Mouse (Mus musculus) ES-Bruce4 (cell line): ENCODE results near the gene Heatr1. TPM values are rescaled to one million over a fixed set of nuclear protein-coding genes. Genes with fewer than 3 reads are reported as not detected.

ENCODE experiments used
- H3K27ac ChIP-seq: 2 replicates; pipeline ENCODE4 v1.5.1; 2012; ENCODE audit warnings: low read length, inconsistent platforms; ENCODE audit not compliant: insufficient read depth
- H3K27me3 ChIP-seq: 2 replicates; pipeline ENCODE4 v1.6.1; 2012; ENCODE audit warnings: mild to moderate bottlenecking, low read length, inconsistent platforms; ENCODE audit not compliant: control insufficient read depth, poor library complexity, insufficient read depth, severe bottlenecking
- H3K36me3 ChIP-seq: 2 replicates; pipeline ENCODE4 v1.6.1; 2012; ENCODE audit warnings: inconsistent platforms, mild to moderate bottlenecking, low read length, moderate library complexity; ENCODE audit not compliant: control insufficient read depth, poor library complexity, insufficient read depth, severe bottlenecking
- H3K4me1 ChIP-seq: one replicate; pipeline ENCODE4 v1.8.1; 2011; ENCODE audit warnings: low read length; ENCODE audit not compliant: control insufficient read depth, insufficient read depth
- H3K4me3 ChIP-seq: 2 replicates; pipeline ENCODE4 v1.5.1; 2011; ENCODE audit warnings: low read depth, mild to moderate bottlenecking, low read length
- H3K9ac ChIP-seq: 2 replicates; pipeline ENCODE4 v1.6.1; 2012; ENCODE audit warnings: low read depth, mild to moderate bottlenecking, inconsistent platforms; ENCODE audit not compliant: poor library complexity, severe bottlenecking
- H3K9me3 ChIP-seq: replicated peaks from 2 replicates; pipeline ENCODE4 v1.6.1; 2012; ENCODE audit warnings: mild to moderate bottlenecking, low read length, inconsistent platforms; ENCODE audit not compliant: control insufficient read depth, poor library complexity, insufficient read depth, severe bottlenecking
- CTCF ChIP-seq: IDR thresholded peaks from one replicate; pipeline ENCODE4 v1.8.1; 2011; ENCODE audit warnings: low read depth, low read length
- EP300 ChIP-seq: IDR thresholded peaks from 2 replicates; pipeline ENCODE4 v1.6.1; 2011; ENCODE audit warnings: low read depth, low read length; ENCODE audit not compliant: insufficient read depth
- POLR2A ChIP-seq: IDR thresholded peaks from one replicate; pipeline ENCODE4 v1.8.1; 2011; ENCODE audit warnings: low read length; ENCODE audit not compliant: insufficient read depth
- polyA plus RNA-seq: library from polyadenylated mRNA; stranded (reverse); fragments of >200 nt; gene quantifications from 2 replicates; pipeline ENCODE4 v1.2.4, GENCODE M21; 2011; ENCODE audit warnings: low read depth; ENCODE audit not compliant: missing spikeins, insufficient read depth, insufficient read length

The Heatr1 gene
- polyA plus RNA-seq, 1 experiment = 121 TPM

DNA sequence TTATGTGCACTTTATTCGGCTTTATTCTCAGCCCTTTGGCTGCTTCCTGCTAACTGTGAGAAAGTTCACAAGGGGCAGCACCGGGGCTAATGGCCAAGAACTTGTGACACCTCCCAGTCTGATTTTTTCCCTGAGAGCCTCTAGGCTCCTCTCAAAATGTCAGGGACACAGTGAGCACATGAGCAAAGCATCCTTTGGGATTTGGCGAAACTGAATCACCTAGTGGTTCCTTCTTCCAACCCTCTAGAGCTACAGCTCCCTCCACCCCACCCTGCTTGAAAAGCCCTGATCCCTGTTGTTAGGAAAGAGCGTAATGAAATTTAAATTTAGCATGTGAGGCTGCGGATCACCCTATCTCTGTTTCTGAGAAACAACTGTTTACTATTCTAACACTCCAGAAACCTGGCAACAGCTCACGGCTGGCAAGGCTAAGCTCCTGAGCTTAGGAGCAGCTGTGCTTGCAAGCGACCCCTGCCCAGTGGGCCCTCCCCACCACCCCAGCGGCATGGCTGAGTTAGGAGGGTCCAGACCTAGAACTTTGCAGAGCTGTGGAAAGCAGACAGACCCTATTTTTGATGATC, 25.7 kb upstream of the Heatr1 start:
- Histone ChIP-seq H3K27ac (no peak overlapping the region), H3K9ac (no peak overlapping the region), H3K27me3 (no peaks in the 10 kb centered on the region; the same call in 1 of the 2 replicates), H3K36me3 (no peaks in the 10 kb centered on the region), H3K9me3 (no peaks in the 10 kb centered on the region), H3K4me3 (no peak overlapping the region), H3K4me1 (peaks cover 2% of the 10 kb centered on the region)
- no peak for TF ChIP-seq EP300
- no peak for TF ChIP-seq CTCF
- no peak for TF ChIP-seq POLR2A

DNA sequence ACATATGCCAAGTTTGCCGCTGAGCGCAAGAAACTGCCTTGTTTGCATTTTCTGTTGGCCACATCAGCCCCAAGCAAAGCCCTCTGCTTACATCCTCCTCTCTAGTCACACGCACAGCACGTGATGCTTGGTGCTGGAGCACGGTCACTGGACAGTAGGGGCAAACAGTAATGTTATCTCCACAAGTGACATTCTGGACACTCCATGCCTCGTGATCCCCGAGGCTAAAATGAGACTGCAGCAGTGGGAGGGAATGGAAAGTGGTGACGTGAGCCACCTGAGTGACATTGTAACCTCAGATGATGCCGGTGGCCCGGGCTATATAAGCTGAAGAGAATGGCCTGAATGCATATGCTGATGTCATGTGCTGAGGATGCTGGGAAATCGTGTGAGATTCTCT, 24.9 kb upstream of the Heatr1 start:
- Histone ChIP-seq H3K27ac (no peak overlapping the region), H3K36me3 (no peaks in the 10 kb centered on the region), H3K9me3 (no peaks in the 10 kb centered on the region), H3K4me1 (peaks cover 2% of the 10 kb centered on the region), H3K9ac (no peak overlapping the region), H3K4me3 (no peak overlapping the region), H3K27me3 (no peaks in the 10 kb centered on the region; the same call in 1 of the 2 replicates)
- TF ChIP-seq POLR2A = no peak
- TF ChIP-seq CTCF = no peak
- no peak for TF ChIP-seq EP300

DNA sequence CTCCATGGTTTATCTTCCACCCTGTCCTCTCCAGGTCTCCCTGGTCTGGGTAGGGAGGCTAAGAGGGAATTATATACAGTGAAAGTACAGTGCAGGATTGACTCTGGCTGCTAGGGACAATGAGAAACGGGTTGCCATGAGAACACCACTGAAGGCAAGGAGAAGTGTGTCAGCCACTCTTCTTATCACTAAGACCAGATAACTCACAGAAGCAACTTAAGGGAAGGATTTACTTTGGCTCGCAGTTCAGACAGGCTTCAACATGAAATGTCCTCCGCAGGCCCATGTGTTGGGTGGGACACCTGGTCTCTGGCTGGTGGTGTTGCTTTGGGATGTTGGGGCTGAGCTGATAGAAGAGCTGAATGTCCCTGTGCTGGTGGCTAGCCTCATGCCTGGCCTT, 22.1 kb upstream of the Heatr1 start:
- no peak overlapping the region for H3K27ac ChIP-seq
- H3K36me3 ChIP-seq = no peaks in the 10 kb centered on the region
- H3K9me3 ChIP-seq = no peaks in the 10 kb centered on the region
- peaks cover 2% of the 10 kb centered on the region for H3K4me1 ChIP-seq
- no peaks in the 10 kb centered on the region; the same call in 1 of the 2 replicates for H3K27me3 ChIP-seq
- H3K4me3 ChIP-seq = no peak overlapping the region
- no peak for TF ChIP-seq POLR2A
- no peak for TF ChIP-seq EP300
- no peak for TF ChIP-seq CTCF
- no peak overlapping the region for H3K9ac ChIP-seq

DNA sequence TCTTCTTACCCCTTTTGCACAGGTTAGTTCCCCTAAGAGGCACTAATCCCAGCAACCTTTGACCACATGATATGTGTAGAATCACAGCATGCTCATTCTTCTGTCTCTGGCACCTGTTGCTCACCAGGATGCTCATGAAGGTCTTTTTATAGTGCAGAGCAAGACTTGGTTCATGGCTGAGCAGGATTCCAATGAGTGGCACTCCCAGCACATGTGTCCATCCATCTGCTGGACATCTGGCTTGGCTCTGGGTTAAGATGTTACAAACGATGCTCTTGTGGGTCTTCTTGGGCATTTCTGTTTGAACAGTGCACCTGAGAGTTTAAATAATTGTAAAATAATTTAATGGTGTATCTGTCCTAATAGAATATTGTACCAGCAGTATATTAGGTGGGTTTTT, 18.0 kb upstream of the Heatr1 start:
- Histone ChIP-seq H3K4me3 (no peak overlapping the region), H3K36me3 (no peaks in the 10 kb centered on the region)
- no peak for TF ChIP-seq EP300
- no peak for TF ChIP-seq CTCF
- no peak for TF ChIP-seq POLR2A

DNA sequence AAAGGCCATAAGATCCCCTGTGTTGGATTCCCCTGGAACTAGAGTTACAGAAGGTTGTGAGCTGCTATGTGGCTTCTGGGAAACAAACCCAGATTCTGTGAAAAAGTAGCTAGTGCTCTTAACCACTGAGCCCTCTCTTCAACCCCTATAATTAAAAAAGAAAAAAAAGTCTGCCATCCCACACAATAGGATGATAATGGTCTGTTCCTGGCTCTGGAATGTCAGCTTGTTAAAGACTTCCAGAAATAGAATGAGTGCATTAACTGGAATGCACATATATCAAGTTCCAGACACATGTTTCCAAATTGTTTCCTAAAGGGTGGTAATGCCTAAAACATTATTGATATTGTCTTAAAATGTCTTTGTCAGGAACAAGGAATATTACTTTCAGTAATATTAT, 10.0 kb upstream of the Heatr1 start:
- TF ChIP-seq EP300 (no peak), CTCF (no peak), POLR2A (no peak)
- H3K36me3 ChIP-seq = no peaks in the 10 kb centered on the region

More for the DNA sequence above, 18.0 kb upstream of the Heatr1 start:
- no peak overlapping the region for H3K27ac ChIP-seq
- no peaks in the 10 kb centered on the region for H3K4me1 ChIP-seq
- no peaks in the 10 kb centered on the region for H3K9me3 ChIP-seq
- H3K9ac ChIP-seq = no peak overlapping the region
- no peaks in the 10 kb centered on the region for H3K27me3 ChIP-seq

DNA sequence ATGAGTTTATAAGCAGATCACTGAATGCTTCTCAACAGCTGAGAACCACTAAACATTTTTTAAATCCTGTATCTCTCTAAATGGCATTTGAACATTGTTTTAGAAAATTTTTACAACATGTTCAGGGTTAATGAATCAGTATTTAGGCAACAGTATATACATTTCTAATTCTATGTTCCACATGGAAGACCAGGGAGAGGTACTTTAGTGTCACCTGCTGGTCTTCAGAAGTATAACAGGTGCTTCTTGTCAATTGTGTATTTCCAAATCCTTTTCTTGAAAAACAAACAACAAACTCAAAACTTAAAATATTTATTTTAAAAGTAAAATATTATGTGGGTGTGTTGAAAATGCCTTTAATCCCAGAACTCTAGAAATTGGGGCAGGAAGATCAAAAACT, 8.5 kb upstream of the Heatr1 start:
- Histone ChIP-seq H3K36me3 (no peaks in the 10 kb centered on the region), H3K9me3 (no peaks in the 10 kb centered on the region), H3K27me3 (no peaks in the 10 kb centered on the region), H3K27ac (no peak overlapping the region), H3K9ac (no peak overlapping the region), H3K4me3 (no peak overlapping the region), H3K4me1 (no peaks in the 10 kb centered on the region)
- TF ChIP-seq CTCF = peak; percentile 15
- TF ChIP-seq EP300 = no peak
- TF ChIP-seq POLR2A = no peak

More for the DNA sequence above, 10.0 kb upstream of the Heatr1 start:
- no peaks in the 10 kb centered on the region for H3K9me3 ChIP-seq
- no peak overlapping the region for H3K4me3 ChIP-seq
- no peaks in the 10 kb centered on the region for H3K4me1 ChIP-seq
- H3K9ac ChIP-seq = no peak overlapping the region
- no peaks in the 10 kb centered on the region for H3K27me3 ChIP-seq
- H3K27ac ChIP-seq = no peak overlapping the region
